Mouse (Mus musculus): Measurements from ENCODE around the gene Leo1. TPM values are rescaled to one million over a fixed set of nuclear protein-coding genes. Genes with fewer than 3 reads are reported as not detected.

Leo1 gene
- total RNA-seq, 1 experiment, result 66.2 TPM

GRCm38 (mm10) chr9:75407803-75408202, 33.5 kb upstream of the Leo1 start:
- peak; percentile 76 for TF ChIP-seq ZNF384 (IDR thresholded peaks at IDR 0.05; ENCODE audit: low read depth, low read length)
- no peak for TF ChIP-seq CHD2 (IDR thresholded peaks at IDR 0.05; ENCODE audit: low read depth, low read length)
- TF ChIP-seq MAFK (IDR thresholded peaks at IDR 0.05; ENCODE audit: insufficient read depth, low read depth, low read length), result 0 out of 2 replicates have a peak, but pooled peaks have one; percentile 61
- H3K27ac ChIP-seq (ENCODE audit: insufficient read depth, low read depth, low read length, poor library complexity, severe bottlenecking), result no peak overlapping the region
- in situ Hi-C loops (cut with MboI; ENCODE audit: low sequenced_read_pairs in 2 of 2, unreplicated experiment in 2 of 2), result no loop called here
- H3K4me1 ChIP-seq (ENCODE audit: control insufficient read depth in 2 of 2, insufficient read depth in 2 of 2, low read length in 2 of 2, poor library complexity in 1 of 2), result peaks cover 4% of the 10 kb centered on the region in 2 experiments
- no peak overlapping the region; the same call in 1 of the 2 replicates for H3K9ac ChIP-seq (ENCODE audit: insufficient read depth, low read depth, low read length, poor library complexity, severe bottlenecking)
- peaks cover 3% of the 10 kb centered on the region; the same call in 1 of the 2 replicates for H3K36me3 ChIP-seq (ENCODE audit: control insufficient read depth, insufficient read depth, low read length, poor library complexity, severe bottlenecking)
- no peaks in the 10 kb centered on the region for H3K9me3 ChIP-seq (ENCODE audit: control insufficient read depth, insufficient read depth, low read depth, low read length)
- DNase-seq (ENCODE audit: low read depth, low spot score), result no peak
- H3K4me3 ChIP-seq (ENCODE audit: insufficient read depth in 1 of 2, low read depth in 1 of 2, low read length in 2 of 2, poor library complexity in 1 of 2, severe bottlenecking in 1 of 2), result peak overlapping the region; percentile 42 to 99; a peak in 3 of 4 replicates

- Histone ChIP-seq H3K36me3 (ENCODE audit: control insufficient read depth, insufficient read depth, low read length, poor library complexity, severe bottlenecking) (peaks cover 7% of the 10 kb centered on the region; the same call in 1 of the 2 replicates), H3K27ac (ENCODE audit: insufficient read depth, low read depth, low read length, poor library complexity, severe bottlenecking) (no peak overlapping the region), H3K4me1 (ENCODE audit: control insufficient read depth in 2 of 2, insufficient read depth in 2 of 2, low read length in 2 of 2, poor library complexity in 1 of 2) (peaks cover 4 to 9% of the 10 kb centered on the region in 2 experiments), H3K9me3 (ENCODE audit: control insufficient read depth, insufficient read depth, low read depth, low read length) (no peaks in the 10 kb centered on the region), H3K4me3 (ENCODE audit: insufficient read depth in 1 of 2, low read depth in 1 of 2, low read length in 2 of 2, poor library complexity in 1 of 2, severe bottlenecking in 1 of 2) (peak overlapping the region; percentile 92 to 99), H3K9ac (ENCODE audit: insufficient read depth, low read depth, low read length, poor library complexity, severe bottlenecking) (peak overlapping the region; percentile 96; the same call in 1 of the 2 replicates)
- DNase-seq (ENCODE audit: low read depth, low spot score), result no peak
- no peak for TF ChIP-seq MAFK (IDR thresholded peaks at IDR 0.05; ENCODE audit: insufficient read depth, low read depth, low read length)
- no peak for TF ChIP-seq CHD2 (IDR thresholded peaks at IDR 0.05; ENCODE audit: low read depth, low read length)
- TF ChIP-seq ZNF384 (IDR thresholded peaks at IDR 0.05; ENCODE audit: low read depth, low read length), result no peak
- TF ChIP-seq ZC3H11A (IDR thresholded peaks at IDR 0.05; ENCODE audit: borderline replicate concordance, low read depth, low read length), result no peak
- no peak for TF ChIP-seq HCFC1 (IDR thresholded peaks at IDR 0.05; ENCODE audit: borderline replicate concordance, insufficient read depth, low read length)
- in situ Hi-C loops (cut with MboI; ENCODE audit: low sequenced_read_pairs in 2 of 2, unreplicated experiment in 2 of 2), result no loop called here
Measured at GRCm38 (mm10) chr9:75408204-75408826, 33.0 kb upstream of the Leo1 start.

- peak overlapping the region; percentile 96 for H3K9ac ChIP-seq (ENCODE audit: insufficient read depth, low read depth, low read length, poor library complexity, severe bottlenecking)
- TF ChIP-seq CHD2 (IDR thresholded peaks at IDR 0.05; ENCODE audit: low read depth, low read length), result no peak
- no peak for TF ChIP-seq MAFK (IDR thresholded peaks at IDR 0.05; ENCODE audit: insufficient read depth, low read depth, low read length)
- peak; percentile 16; the same call in 1 of the 2 replicates for TF ChIP-seq HCFC1 (IDR thresholded peaks at IDR 0.05; ENCODE audit: borderline replicate concordance, insufficient read depth, low read length)
- H3K27ac ChIP-seq (ENCODE audit: insufficient read depth, low read depth, low read length, poor library complexity, severe bottlenecking), result peak overlapping the region; percentile 91
- peak overlapping the region; percentile 92 to 99 for H3K4me3 ChIP-seq (ENCODE audit: insufficient read depth in 1 of 2, low read depth in 1 of 2, low read length in 2 of 2, poor library complexity in 1 of 2, severe bottlenecking in 1 of 2)
- H3K9me3 ChIP-seq (ENCODE audit: control insufficient read depth, insufficient read depth, low read depth, low read length), result no peaks in the 10 kb centered on the region
- in situ Hi-C loops (cut with MboI; ENCODE audit: low sequenced_read_pairs in 2 of 2, unreplicated experiment in 2 of 2), result no loop called here
- DNase-seq (ENCODE audit: low read depth, low spot score), result peak; percentile 48
- H3K4me1 ChIP-seq (ENCODE audit: control insufficient read depth in 2 of 2, insufficient read depth in 2 of 2, low read length in 2 of 2, poor library complexity in 1 of 2), result peaks cover 4 to 14% of the 10 kb centered on the region in 2 experiments
- H3K36me3 ChIP-seq (ENCODE audit: control insufficient read depth, insufficient read depth, low read length, poor library complexity, severe bottlenecking), result peaks cover 10% of the 10 kb centered on the region; the same call in 1 of the 2 replicates
Measured at GRCm38 (mm10) chr9:75409031-75409851, 32.1 kb upstream of the Leo1 start.

GRCm38 (mm10) chr9:75409852-75410378, 31.4 kb upstream of the Leo1 start, which contains the start of gene Mapk6:
Mapk6 (minus strand) TSS chr9:75410005.
- Histone ChIP-seq H3K9ac (ENCODE audit: insufficient read depth, low read depth, low read length, poor library complexity, severe bottlenecking) (peak within 1 kb of the TSS; percentile 96), H3K36me3 (ENCODE audit: control insufficient read depth, insufficient read depth, low read length, poor library complexity, severe bottlenecking) (peaks cover 10% of the 10 kb centered on the region; the same call in 1 of the 2 replicates), H3K4me1 (ENCODE audit: control insufficient read depth in 2 of 2, insufficient read depth in 2 of 2, low read length in 2 of 2, poor library complexity in 1 of 2) (peaks cover 6 to 13% of the 10 kb centered on the region in 2 experiments), H3K27ac (ENCODE audit: insufficient read depth, low read depth, low read length, poor library complexity, severe bottlenecking) (peak within 1 kb of the TSS; percentile 91), H3K4me3 (ENCODE audit: insufficient read depth in 1 of 2, low read depth in 1 of 2, low read length in 2 of 2, poor library complexity in 1 of 2, severe bottlenecking in 1 of 2) (peak within 1 kb of the TSS; percentile 92 to 99), H3K9me3 (ENCODE audit: control insufficient read depth, insufficient read depth, low read depth, low read length) (no peaks in the 10 kb centered on the region)
- in situ Hi-C loops (cut with MboI; ENCODE audit: low sequenced_read_pairs in 2 of 2, unreplicated experiment in 2 of 2), result no loop called here
- peak; percentile 81 for DNase-seq (ENCODE audit: low read depth, low spot score)
- TF ChIP-seq ZNF384 (IDR thresholded peaks at IDR 0.05; ENCODE audit: low read depth, low read length), result no peak
- peak; percentile 26; the same call in 1 of the 2 replicates for TF ChIP-seq MAFK (IDR thresholded peaks at IDR 0.05; ENCODE audit: insufficient read depth, low read depth, low read length)
- peak; percentile 27; the same call in 1 of the 2 replicates for TF ChIP-seq HCFC1 (IDR thresholded peaks at IDR 0.05; ENCODE audit: borderline replicate concordance, insufficient read depth, low read length)
- no peak for TF ChIP-seq CHD2 (IDR thresholded peaks at IDR 0.05; ENCODE audit: low read depth, low read length)
- no peak for TF ChIP-seq ZC3H11A (IDR thresholded peaks at IDR 0.05; ENCODE audit: borderline replicate concordance, low read depth, low read length)
